Mouse (Mus musculus): ENCODE measurements around the gene Notch2.

DNA sequence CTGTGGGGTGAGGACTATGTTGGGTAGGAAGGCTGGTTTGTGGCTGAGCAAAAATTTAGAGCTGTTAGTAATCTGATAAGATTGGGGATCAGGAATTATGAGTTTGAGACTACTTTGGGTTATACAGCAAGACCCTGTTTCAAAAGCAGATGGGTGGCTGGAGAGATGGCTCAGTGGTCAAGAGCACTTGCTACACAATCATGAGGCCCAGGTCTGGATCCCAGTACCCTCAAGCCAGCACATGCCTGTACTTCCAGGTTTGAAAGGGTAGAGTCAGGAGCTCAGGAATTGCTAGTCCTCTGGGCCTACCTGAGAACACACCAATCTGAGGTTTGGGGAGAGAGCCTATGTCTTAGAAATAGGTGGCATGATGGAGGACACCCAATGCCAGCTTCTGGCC, 140.1 kb downstream of the Notch2 start:
- TF ChIP-seq USF1 (IDR thresholded peaks at IDR 0.05; ENCODE audit: low read depth, low read length) = no peak
- TF ChIP-seq CTCF (conservative IDR thresholded peaks at IDR 0.05 in 1 of 2, IDR thresholded peaks at IDR 0.05 in 1 of 2; ENCODE audit: low read depth in 2 of 2, low read length in 2 of 2) = no peak
- no peak for TF ChIP-seq POLR2AphosphoS2 (IDR thresholded peaks at IDR 0.05; ENCODE audit: low read depth, low read length)
- TF ChIP-seq CHD2 (IDR thresholded peaks at IDR 0.05; ENCODE audit: low read length) = no peak

All from CH12.LX (cell line).